Mouse (Mus musculus) adrenal gland, adult 10 weeks (tissue): ENCODE results near the gene Olfr1012. TPM values are rescaled to one million over a fixed set of nuclear protein-coding genes. Genes with fewer than 3 reads are reported as not detected.

Experiments
- polyA plus RNA-seq: library from polyadenylated mRNA; stranded (reverse); fragments of 350-450 nt; fragmentation: Illumina TruSeq; extraction: RNeasy Lipid Tissue Mini Kit (QIAGEN cat#74804); gene quantifications from one replicate; pipeline ENCODE4 v1.2.3, GENCODE M21; 2014; ENCODE audit warnings: low read depth, low replicate concordance

Olfr1012 gene
- not detected for polyA plus RNA-seq

GRCm38 (mm10) chr2:85762666-85763065 is at the start of gene Olfr1012:
Gene Olfr1012 (minus strand): TSS chr2:85762766.

GRCm38 (mm10) chr2:85802444-85802843 is 39.9 kb upstream of the Olfr1012 start, which contains the start of gene Olfr1016:
Gene Olfr1016 (minus strand): TSS chr2:85802544.

GRCm38 (mm10) chr2:85781717-85782116 is 19.2 kb upstream of the Olfr1012 start, which contains the start of gene Olfr1015:
Gene Olfr1015 (plus strand): TSS chr2:85782017.

DNA sequence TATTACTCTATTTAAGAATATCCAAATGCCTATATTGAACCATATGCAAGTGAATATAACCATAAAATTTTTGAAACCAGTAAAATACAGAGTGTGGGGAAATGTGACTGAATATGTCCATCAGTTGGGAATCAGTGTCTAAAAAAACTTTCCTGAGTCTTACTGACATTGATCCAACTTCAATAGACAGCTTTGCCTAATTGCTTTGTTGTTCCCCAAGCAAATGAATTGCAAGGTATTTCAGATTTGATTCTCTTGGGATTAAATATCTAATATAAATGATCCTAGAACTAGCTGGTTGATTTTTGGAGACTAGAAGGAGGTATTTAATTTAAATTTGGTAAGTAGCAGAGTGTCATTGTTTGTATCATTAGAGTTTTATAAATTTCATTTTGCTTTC is 9.8 kb upstream of the Olfr1012 start, which contains the start of gene Olfr1014:
Gene Olfr1014, plus strand, starts transcription at position 301 of the 400 bp plus-strand sequence.

GRCm38 (mm10) chr2:85766798-85767197 is 4.2 kb upstream of the Olfr1012 start, which contains the start of gene Olfr1013:
Gene Olfr1013 (plus strand): TSS chr2:85767098.

DNA sequence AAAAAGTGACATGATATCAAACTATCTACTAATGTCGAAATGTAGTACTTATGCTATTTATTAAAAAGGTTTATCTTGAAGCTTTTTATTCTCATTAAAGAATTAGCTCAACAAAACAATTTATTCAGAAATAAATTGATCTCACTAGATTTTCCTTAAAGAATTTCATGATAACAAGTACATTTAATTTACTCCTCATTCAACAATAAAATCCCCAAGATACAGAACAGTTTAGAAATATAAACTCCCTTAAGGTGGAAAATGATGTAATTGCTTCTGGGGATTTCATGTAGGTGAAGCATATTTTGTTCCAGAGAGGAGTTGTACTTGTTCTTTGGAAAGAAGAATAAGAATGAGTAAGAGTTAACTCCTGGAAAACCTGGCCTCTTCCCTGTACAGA is 47.4 kb downstream of the Olfr1012 start, which contains the start of gene Olfr1009:
Gene Olfr1009, plus strand, starts transcription at position 301 of the 400 bp plus-strand sequence.

Other genes starting within 250 kb of the Olfr1012 start
- 0.64 TPM for gene 4833423E24Rik, start 243.7 kb downstream of the Olfr1012 start, polyA plus RNA-seq
- gene Olfr996, start 183.6 kb downstream of the Olfr1012 start, polyA plus RNA-seq, result not detected
- not detected for gene Olfr998, start 173.8 kb downstream of the Olfr1012 start, polyA plus RNA-seq
- gene Olfr1000, start 150.9 kb downstream of the Olfr1012 start, polyA plus RNA-seq, result not detected
- not detected for gene Olfr1002, start 112.1 kb downstream of the Olfr1012 start, polyA plus RNA-seq
- gene Olfr154, start 98.3 kb downstream of the Olfr1012 start, polyA plus RNA-seq, result not detected
- gene Olfr1006, start 84.0 kb downstream of the Olfr1012 start, polyA plus RNA-seq, result not detected
- not detected for gene Olfr1008, start 73.3 kb downstream of the Olfr1012 start, polyA plus RNA-seq
- gene Olfr1009, start 47.3 kb downstream of the Olfr1012 start, polyA plus RNA-seq, result not detected
- gene Olfr1013, start 4.3 kb upstream of the Olfr1012 start, polyA plus RNA-seq, result 0.47 TPM
- not detected for gene Olfr1014, start 9.9 kb upstream of the Olfr1012 start, polyA plus RNA-seq
- gene Olfr1015, start 19.3 kb upstream of the Olfr1012 start, polyA plus RNA-seq, result not detected
- gene Olfr1016, start 39.8 kb upstream of the Olfr1012 start, polyA plus RNA-seq, result not detected
- gene Olfr1018, start 55.7 kb upstream of the Olfr1012 start, polyA plus RNA-seq, result not detected
- not detected for gene Olfr1019, start 82.7 kb upstream of the Olfr1012 start, polyA plus RNA-seq
- gene Olfr1020, start 84.3 kb upstream of the Olfr1012 start, polyA plus RNA-seq, result not detected
- not detected for gene Olfr1022, start 105.8 kb upstream of the Olfr1012 start, polyA plus RNA-seq
- not detected for gene Olfr1023, start 122.9 kb upstream of the Olfr1012 start, polyA plus RNA-seq
- not detected for gene Olfr1024, start 142.3 kb upstream of the Olfr1012 start, polyA plus RNA-seq
- not detected for gene Olfr1025-ps1, start 152.4 kb upstream of the Olfr1012 start, polyA plus RNA-seq
- not detected for gene Olfr1026, start 158.8 kb upstream of the Olfr1012 start, polyA plus RNA-seq
- gene Olfr1028, start 187.7 kb upstream of the Olfr1012 start, polyA plus RNA-seq, result not detected
- gene Olfr1029, start 211.1 kb upstream of the Olfr1012 start, polyA plus RNA-seq, result 0.17 TPM
- gene Olfr1030, start 216.5 kb upstream of the Olfr1012 start, polyA plus RNA-seq, result not detected
- not detected for gene Olfr1031, start 227.5 kb upstream of the Olfr1012 start, polyA plus RNA-seq
- gene Olfr1032, start 242.8 kb upstream of the Olfr1012 start, polyA plus RNA-seq, result not detected